ENCODE assay signal across 8 mouse cellular contexts in genomic region chr5:122422071-122422964, GRCm38 (mm10). TPM values are rescaled to one million over a fixed set of nuclear protein-coding genes. Genes with fewer than 3 reads are reported as not detected.
DNase-seq lines count a peak whose midpoint lies in the region; ATAC-seq lines count a peak whose summit lies in the region.

No protein-coding gene starts in this region.

- H3K4me3 ChIP-seq in brown adipose tissue, adult 24 weeks (ENCODE audit: insufficient read depth, low read depth, low read length), result peak overlapping the region; percentile 98
- peak overlapping the region; percentile 86 to 87 for H3K4me3 ChIP-seq in heart, embryonic 14.5 days (ENCODE audit: control insufficient read depth in 1 of 2, insufficient read depth in 1 of 2, low read depth in 1 of 2, low read length in 2 of 2)
- peak overlapping the region; percentile 97 for H3K4me3 ChIP-seq in liver, embryonic 13.5 days (replicated peaks)
- peak overlapping the region; percentile 97 for H3K4me3 ChIP-seq in stomach, embryonic 16.5 days (replicated peaks; ENCODE audit: low read length)

- no peaks in the 10 kb centered on the region for H3K9me3 ChIP-seq in heart, embryonic 14.5 days (ENCODE audit: control insufficient read depth, low read length)
- no peaks in the 10 kb centered on the region for H3K9me3 ChIP-seq in liver, embryonic 13.5 days (replicated peaks)
- H3K9me3 ChIP-seq in stomach, embryonic 16.5 days (replicated peaks; ENCODE audit: control insufficient read depth, low read length), result no peaks in the 10 kb centered on the region

- H3K27me3 ChIP-seq in heart, embryonic 14.5 days (ENCODE audit: control insufficient read depth, insufficient read depth, low read length), result no peaks in the 10 kb centered on the region
- no peaks in the 10 kb centered on the region for H3K27me3 ChIP-seq in liver, embryonic 13.5 days
- H3K27me3 ChIP-seq in stomach, embryonic 16.5 days (ENCODE audit: control insufficient read depth, insufficient read depth, low read length), result no peaks in the 10 kb centered on the region

- H3K27ac ChIP-seq in brown adipose tissue, adult 24 weeks (replicated peaks; ENCODE audit: low read depth, low read length), result peak overlapping the region; percentile 87
- peak overlapping the region; percentile 83 to 89 for H3K27ac ChIP-seq in heart, embryonic 14.5 days (replicated peaks in 1 of 2; ENCODE audit: control insufficient read depth in 1 of 2, insufficient read depth in 1 of 2, low read depth in 2 of 2, low read length in 2 of 2)
- H3K27ac ChIP-seq in liver, embryonic 13.5 days, result peak overlapping the region; percentile 77
- H3K27ac ChIP-seq in stomach, embryonic 16.5 days (ENCODE audit: low read length), result peak overlapping the region; percentile 89

- under 1% methylated on average over 73 of the region's 73 CpGs for WGBS in heart, embryonic 14.5 days
- under 1% methylated on average over 73 of the region's 73 CpGs for WGBS in liver, embryonic 13.5 days (ENCODE audit: insufficient replicate concordance)
- under 1% methylated on average over 73 of the region's 73 CpGs for WGBS in stomach, embryonic 16.5 days

- H3K36me3 ChIP-seq in heart, embryonic 14.5 days (ENCODE audit: control insufficient read depth, insufficient read depth, low read length), result peaks cover 7% of the 10 kb centered on the region; the same call in 1 of the 2 replicates
- peaks cover 3% of the 10 kb centered on the region; the same call in 1 of the 2 replicates for H3K36me3 ChIP-seq in liver, embryonic 13.5 days
- H3K36me3 ChIP-seq in stomach, embryonic 16.5 days (ENCODE audit: control insufficient read depth, insufficient read depth, low read length), result no peaks in the 10 kb centered on the region

- peak; percentile 89 for ATAC-seq in heart, embryonic 14.5 days (ENCODE audit: insufficient number of reproducible peaks, insufficient read depth, low FRiP score, low read depth)
- ATAC-seq in liver, embryonic 13.5 days (ENCODE audit: low read depth), result peak; percentile 85
- peak; percentile 87 for ATAC-seq in stomach, embryonic 16.5 days (ENCODE audit: insufficient read depth, low FRiP score)

- H3K9ac ChIP-seq in heart, embryonic 14.5 days (ENCODE audit: low read length), result peak overlapping the region; percentile 96
- H3K9ac ChIP-seq in liver, embryonic 13.5 days, result peak overlapping the region; percentile 94
- peak overlapping the region; percentile 96 for H3K9ac ChIP-seq in stomach, embryonic 16.5 days (ENCODE audit: low read length)

- peak; percentile 92 for DNase-seq in CD4-positive, CD25-positive, alpha-beta regulatory T cell, adult 2 months (ENCODE audit: low read depth, low spot score)
- peak; percentile 71 for DNase-seq in fibroblast of lung, adult 2 months (ENCODE audit: low read depth)
- DNase-seq in kidney, postnatal 14 days, result peak; percentile 92
- peak; percentile 85 for DNase-seq in liver, embryonic 13.5 days
- DNase-seq in neural tube, embryonic 10.5 days (ENCODE audit: extremely low spot score, low spot score), result peak; percentile 95

- H3K4me2 ChIP-seq in heart, embryonic 14.5 days (ENCODE audit: low read length), result peak overlapping the region; percentile 93
- H3K4me2 ChIP-seq in liver, embryonic 13.5 days, result peak overlapping the region; percentile 93
- H3K4me2 ChIP-seq in stomach, embryonic 16.5 days (ENCODE audit: low read depth, low read length), result peak overlapping the region; percentile 90

- no peaks in the 10 kb centered on the region; the same call in 1 of the 2 replicates for H3K4me1 ChIP-seq in brown adipose tissue, adult 24 weeks (ENCODE audit: control insufficient read depth, insufficient read depth, insufficient read length, low read length)
- peaks cover 4 to 15% of the 10 kb centered on the region in 2 experiments; a peak in 3 of 4 replicates for H3K4me1 ChIP-seq in heart, embryonic 14.5 days (ENCODE audit: control insufficient read depth in 2 of 2, insufficient read depth in 2 of 2, low read length in 2 of 2)
- H3K4me1 ChIP-seq in liver, embryonic 13.5 days (replicated peaks), result peaks cover 34% of the 10 kb centered on the region
- peaks cover 12% of the 10 kb centered on the region; the same call in 1 of the 2 replicates for H3K4me1 ChIP-seq in stomach, embryonic 16.5 days (ENCODE audit: control insufficient read depth, insufficient read depth, low read length)

RNA-seq across cellular contexts. Expression of gene Anapc7, which starts 0.8 kb away (rescaled TPM):
- 16.6 and 17.5 TPM in 2 replicates for polyA plus RNA-seq in brown adipose tissue, adult 24 weeks (2012; ENCODE audit: insufficient read depth, insufficient read length, missing spikeins)
- 19.8 and 22.3 TPM in 2 replicates for polyA plus RNA-seq in heart, embryonic 14.5 days (2014; fragmentation: Nextera tagmentation; extraction: Ambion mirVana)
- polyA plus RNA-seq in liver, embryonic 13.5 days (2015; fragmentation: Nextera tagmentation; extraction: Ambion mirVana), result 18.4 and 18.9 TPM in 2 replicates
- polyA plus RNA-seq in stomach, embryonic 16.5 days (2015; fragmentation: Nextera tagmentation; extraction: Ambion mirVana), result 38.5 and 41.3 TPM in 2 replicates

RNA-seq across cellular contexts. Expression of gene Arpc3, which starts 30.6 kb away (rescaled TPM):
- 158 and 247 TPM in 2 replicates for polyA plus RNA-seq in brown adipose tissue, adult 24 weeks (2012; ENCODE audit: insufficient read depth, insufficient read length, missing spikeins)
- 37.9 and 46.4 TPM in 2 replicates for polyA plus RNA-seq in heart, embryonic 14.5 days (2014; fragmentation: Nextera tagmentation; extraction: Ambion mirVana)
- 103 and 115 TPM in 2 replicates for polyA plus RNA-seq in liver, embryonic 13.5 days (2015; fragmentation: Nextera tagmentation; extraction: Ambion mirVana)
- 161 and 164 TPM in 2 replicates for polyA plus RNA-seq in stomach, embryonic 16.5 days (2015; fragmentation: Nextera tagmentation; extraction: Ambion mirVana)

RNA-seq across cellular contexts. Expression of gene Fam216a, which starts 50.2 kb away (rescaled TPM):
- 8.5 and 14.2 TPM in 2 replicates for polyA plus RNA-seq in brown adipose tissue, adult 24 weeks (2012; ENCODE audit: insufficient read depth, insufficient read length, missing spikeins)
- 55.0 and 64.5 TPM in 2 replicates for polyA plus RNA-seq in heart, embryonic 14.5 days (2014; fragmentation: Nextera tagmentation; extraction: Ambion mirVana)
- polyA plus RNA-seq in liver, embryonic 13.5 days (2015; fragmentation: Nextera tagmentation; extraction: Ambion mirVana), result 23.4 and 23.6 TPM in 2 replicates
- 35.4 and 35.8 TPM in 2 replicates for polyA plus RNA-seq in stomach, embryonic 16.5 days (2015; fragmentation: Nextera tagmentation; extraction: Ambion mirVana)

RNA-seq across cellular contexts. Expression of gene Gpn3, which starts 50.6 kb away (rescaled TPM):
- 13.9 and 15.7 TPM in 2 replicates for polyA plus RNA-seq in brown adipose tissue, adult 24 weeks (2012; ENCODE audit: insufficient read depth, insufficient read length, missing spikeins)
- polyA plus RNA-seq in heart, embryonic 14.5 days (2014; fragmentation: Nextera tagmentation; extraction: Ambion mirVana), result 52.3 and 59.5 TPM in 2 replicates
- polyA plus RNA-seq in liver, embryonic 13.5 days (2015; fragmentation: Nextera tagmentation; extraction: Ambion mirVana), result 74.4 and 86.6 TPM in 2 replicates
- polyA plus RNA-seq in stomach, embryonic 16.5 days (2015; fragmentation: Nextera tagmentation; extraction: Ambion mirVana), result 57.0 and 57.9 TPM in 2 replicates

Comparison
In these comparisons a context has a peak if more than half of its experiments do, and no peak if none do; other contexts are left out.
1. Peak in every context shown above with its lines: DNase-seq, ATAC-seq, H3K4me3 ChIP-seq and H3K27ac ChIP-seq.